Mouse (Mus musculus): ENCODE data around the gene Fmnl2. TPM values are rescaled to one million over a fixed set of nuclear protein-coding genes. Genes with fewer than 3 reads are reported as not detected.

Fmnl2 gene
- polyA plus RNA-seq, 1 experiment from 2014 or later = 1.9 TPM

- H3K4me1 ChIP-seq (replicated peaks; ENCODE audit: control insufficient read depth, insufficient read depth, low read length) = no peaks in the 10 kb centered on the region
- no peak overlapping the region for H3K27ac ChIP-seq (ENCODE audit: low read depth, low read length)
- H3K4me2 ChIP-seq (replicated peaks; ENCODE audit: low read depth) = no peak overlapping the region
- H3K27me3 ChIP-seq (replicated peaks; ENCODE audit: control insufficient read depth, insufficient read depth, low read length) = no peaks in the 10 kb centered on the region
- no peak overlapping the region for H3K9ac ChIP-seq (ENCODE audit: low read depth, low read length)
- no peaks in the 10 kb centered on the region for H3K9me3 ChIP-seq (ENCODE audit: control insufficient read depth)
- no peaks in the 10 kb centered on the region for H3K36me3 ChIP-seq (ENCODE audit: control insufficient read depth, insufficient read depth)
- TF ChIP-seq CTCF (IDR thresholded peaks at IDR 0.05; ENCODE audit: low read depth) = no peak
- 67% methylated on average over 9 of the region's 9 CpGs for WGBS
- no peak for ATAC-seq
- H3K4me3 ChIP-seq (ENCODE audit: low read depth, low read length) = no peak overlapping the region
Observed at GRCm38 (mm10) chr2:52943644-52944423, 86.2 kb downstream of the Fmnl2 start.

GRCm38 (mm10) chr2:52944594-52944993 is 86.9 kb downstream of the Fmnl2 start:
- Histone ChIP-seq H3K4me1 (replicated peaks; ENCODE audit: control insufficient read depth, insufficient read depth, low read length) (no peaks in the 10 kb centered on the region), H3K9me3 (ENCODE audit: control insufficient read depth) (no peaks in the 10 kb centered on the region), H3K36me3 (ENCODE audit: control insufficient read depth, insufficient read depth) (no peaks in the 10 kb centered on the region), H3K27me3 (replicated peaks; ENCODE audit: control insufficient read depth, insufficient read depth, low read length) (no peaks in the 10 kb centered on the region), H3K27ac (ENCODE audit: low read depth, low read length) (no peak overlapping the region), H3K4me2 (replicated peaks; ENCODE audit: low read depth) (no peak overlapping the region), H3K9ac (ENCODE audit: low read depth, low read length) (no peak overlapping the region), H3K4me3 (ENCODE audit: low read depth, low read length) (no peak overlapping the region)
- TF ChIP-seq CTCF (IDR thresholded peaks at IDR 0.05; ENCODE audit: low read depth) = no peak
- ATAC-seq = no peak
- 80% methylated on average over 5 of the region's 5 CpGs for WGBS

- H3K4me3 ChIP-seq (ENCODE audit: low read depth, low read length) = no peak overlapping the region
- TF ChIP-seq CTCF (IDR thresholded peaks at IDR 0.05; ENCODE audit: low read depth) = no peak
- no peak overlapping the region for H3K4me2 ChIP-seq (replicated peaks; ENCODE audit: low read depth)
- WGBS = 86% methylated on average over 2 of the region's 2 CpGs
- no peak overlapping the region for H3K9ac ChIP-seq (ENCODE audit: low read depth, low read length)
- no peaks in the 10 kb centered on the region for H3K9me3 ChIP-seq (ENCODE audit: control insufficient read depth)
- no peak overlapping the region for H3K27ac ChIP-seq (ENCODE audit: low read depth, low read length)
- H3K4me1 ChIP-seq (replicated peaks; ENCODE audit: control insufficient read depth, insufficient read depth, low read length) = no peaks in the 10 kb centered on the region
- H3K27me3 ChIP-seq (replicated peaks; ENCODE audit: control insufficient read depth, insufficient read depth, low read length) = no peaks in the 10 kb centered on the region
- no peak for ATAC-seq
- H3K36me3 ChIP-seq (ENCODE audit: control insufficient read depth, insufficient read depth) = no peaks in the 10 kb centered on the region
Observed at GRCm38 (mm10) chr2:52946074-52946473, 88.4 kb downstream of the Fmnl2 start.

- H3K9ac ChIP-seq (ENCODE audit: low read depth, low read length) = no peak overlapping the region
- H3K36me3 ChIP-seq (ENCODE audit: control insufficient read depth, insufficient read depth) = no peaks in the 10 kb centered on the region
- no peak overlapping the region for H3K27ac ChIP-seq (ENCODE audit: low read depth, low read length)
- H3K4me3 ChIP-seq (ENCODE audit: low read depth, low read length) = no peak overlapping the region
- H3K9me3 ChIP-seq (ENCODE audit: control insufficient read depth) = no peaks in the 10 kb centered on the region
- no peak overlapping the region for H3K4me2 ChIP-seq (replicated peaks; ENCODE audit: low read depth)
- no peaks in the 10 kb centered on the region for H3K4me1 ChIP-seq (replicated peaks; ENCODE audit: control insufficient read depth, insufficient read depth, low read length)
- 80% methylated on average over 11 of the region's 11 CpGs for WGBS
- ATAC-seq = no peak
- no peaks in the 10 kb centered on the region for H3K27me3 ChIP-seq (replicated peaks; ENCODE audit: control insufficient read depth, insufficient read depth, low read length)
- no peak for TF ChIP-seq CTCF (IDR thresholded peaks at IDR 0.05; ENCODE audit: low read depth)
Observed at GRCm38 (mm10) chr2:52946524-52947186, 89.0 kb downstream of the Fmnl2 start.

DNA sequence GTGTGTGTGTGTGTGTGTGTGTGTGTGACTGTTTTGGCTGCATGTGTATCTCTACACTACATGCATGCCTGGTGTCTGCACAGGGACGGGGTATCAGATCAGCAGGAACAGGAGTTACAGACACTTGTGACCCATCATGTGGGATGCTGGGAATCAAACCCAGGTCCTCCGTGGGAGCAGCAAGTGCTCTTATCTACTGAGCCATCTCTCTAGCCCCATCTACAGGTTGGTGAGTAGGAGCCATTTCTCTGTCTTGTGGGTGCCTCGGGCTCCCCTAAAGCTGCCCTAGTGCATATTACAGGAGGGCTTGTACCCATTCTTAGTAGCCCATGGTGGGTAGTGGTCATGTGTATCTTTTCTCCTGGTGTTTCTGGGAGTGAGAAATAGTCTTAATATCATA is 90.7 kb downstream of the Fmnl2 start:
- Histone ChIP-seq H3K9me3 (ENCODE audit: control insufficient read depth) (no peaks in the 10 kb centered on the region), H3K9ac (ENCODE audit: low read depth, low read length) (no peak overlapping the region), H3K4me2 (replicated peaks; ENCODE audit: low read depth) (no peak overlapping the region), H3K36me3 (ENCODE audit: control insufficient read depth, insufficient read depth) (no peaks in the 10 kb centered on the region), H3K4me3 (ENCODE audit: low read depth, low read length) (no peak overlapping the region), H3K27me3 (replicated peaks; ENCODE audit: control insufficient read depth, insufficient read depth, low read length) (no peaks in the 10 kb centered on the region), H3K27ac (ENCODE audit: low read depth, low read length) (no peak overlapping the region), H3K4me1 (replicated peaks; ENCODE audit: control insufficient read depth, insufficient read depth, low read length) (no peaks in the 10 kb centered on the region)
- no peak for ATAC-seq
- WGBS = 93% methylated on average over 3 of the region's 3 CpGs
- TF ChIP-seq CTCF (IDR thresholded peaks at IDR 0.05; ENCODE audit: low read depth) = 0 out of 2 replicates have a peak, but pooled peaks have one; percentile 9

DNA sequence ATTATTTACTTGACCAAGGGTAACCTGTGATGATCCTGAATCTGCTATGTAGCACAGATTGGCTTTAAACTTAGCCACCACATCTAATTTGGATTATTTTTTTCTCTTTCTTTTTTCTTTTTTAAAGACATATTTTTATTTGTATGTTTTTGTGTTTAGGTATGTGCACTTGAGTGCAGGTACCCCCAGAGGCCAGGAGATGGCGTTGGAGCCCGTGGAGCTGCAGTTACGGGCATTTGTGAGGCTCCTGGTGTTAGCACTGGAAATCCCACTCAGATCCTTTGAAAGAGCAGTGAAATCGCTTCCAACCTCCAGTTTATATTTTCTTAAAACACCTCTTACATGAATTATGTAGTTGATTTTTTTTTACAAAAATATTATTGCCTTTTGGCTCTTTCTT is 91.9 kb downstream of the Fmnl2 start:
- no peaks in the 10 kb centered on the region for H3K27me3 ChIP-seq (replicated peaks; ENCODE audit: control insufficient read depth, insufficient read depth, low read length)
- no peak for TF ChIP-seq CTCF (IDR thresholded peaks at IDR 0.05; ENCODE audit: low read depth)
- H3K9me3 ChIP-seq (ENCODE audit: control insufficient read depth) = no peaks in the 10 kb centered on the region
- H3K4me2 ChIP-seq (replicated peaks; ENCODE audit: low read depth) = no peak overlapping the region
- ATAC-seq = no peak
- no peaks in the 10 kb centered on the region for H3K4me1 ChIP-seq (replicated peaks; ENCODE audit: control insufficient read depth, insufficient read depth, low read length)
- no peak overlapping the region for H3K27ac ChIP-seq (ENCODE audit: low read depth, low read length)
- no peak overlapping the region for H3K9ac ChIP-seq (ENCODE audit: low read depth, low read length)
- no peaks in the 10 kb centered on the region for H3K36me3 ChIP-seq (ENCODE audit: control insufficient read depth, insufficient read depth)
- no peak overlapping the region for H3K4me3 ChIP-seq (ENCODE audit: low read depth, low read length)
- 97% methylated on average over 4 of the region's 4 CpGs for WGBS
